Mouse (Mus musculus) liver, embryonic 11.5 days (tissue): ENCODE data around the gene Mad1l1. TPM values are rescaled to one million over a fixed set of nuclear protein-coding genes. Genes with fewer than 3 reads are reported as not detected.
"Not testable (repeated sequence)": the region's sequence is repeated elsewhere in the genome, so short reads cannot be mapped to it uniquely, and the experiment has no call there.

Source experiments
- ATAC-seq: fragments of 200-750 bp; cut with Nextera tagmentation; replicated peaks from 2 replicates; pipeline ENCODE4 v1.8.0; 2017; ENCODE audit warnings: moderate number of reproducible peaks, mild to moderate bottlenecking, moderate TSS enrichment, moderate library complexity; ENCODE audit not compliant: low FRiP score
- DNase-seq: peaks from one replicate; pipeline ENCODE4 v3.0.0-alpha.2; 2017; ENCODE audit warnings: low spot score
- H3K27ac ChIP-seq: fragments of 300-500 bp; sonication (generic); 2 replicates; pipeline ENCODE4 v1.5.1; 2014; ENCODE audit warnings: mild to moderate bottlenecking, low read depth, low read length, control low read depth
- H3K27me3 ChIP-seq: fragments of 300-500 bp; sonication (generic); replicated peaks from 2 replicates; pipeline ENCODE4 v1.6.1; 2014; ENCODE audit warnings: low read length, mixed read lengths; ENCODE audit not compliant: control insufficient read depth, insufficient read depth
- H3K36me3 ChIP-seq: fragments of 300-500 bp; sonication (generic); 2 replicates; pipeline ENCODE4 v1.6.1; 2014; ENCODE audit warnings: mild to moderate bottlenecking, low read length, moderate library complexity, mixed read lengths; ENCODE audit not compliant: control insufficient read depth, insufficient read depth
- H3K4me1 ChIP-seq: fragments of 300-500 bp; sonication (generic); replicated peaks from 2 replicates; pipeline ENCODE4 v1.6.1; 2014; ENCODE audit warnings: low read length, mixed read lengths; ENCODE audit not compliant: control insufficient read depth, insufficient read depth
- H3K4me2 ChIP-seq: fragments of 300-500 bp; sonication (generic); 2 replicates; pipeline ENCODE4 v1.6.1; 2014; ENCODE audit warnings: mild to moderate bottlenecking, control low read depth, moderate library complexity
- H3K4me3 ChIP-seq: fragments of 300-500 bp; sonication (generic); 2 replicates; pipeline ENCODE4 v1.5.1; 2014; ENCODE audit warnings: low read depth, low read length, control low read depth
- H3K9ac ChIP-seq: fragments of 300-500 bp; sonication (generic); 2 replicates; pipeline ENCODE4 v1.6.1; 2014; ENCODE audit warnings: low read depth, low read length, control low read depth
- H3K9me3 ChIP-seq: fragments of 300-500 bp; sonication (generic); 2 replicates; pipeline ENCODE4 v1.6.1; 2016; ENCODE audit warnings: low read length, inconsistent platforms, mixed read lengths; ENCODE audit not compliant: control insufficient read depth
- WGBS: fragments of 180-500 bp; shearing (Covaris S2); extraction: QIAGEN DNeasy Blood & Tissue Kit; methylation state at CpG from one replicate; pipeline ENCODE4 v1.1.7; 2014; 5-methylcytosine and 5-hydroxymethylcytosine counted together
- polyA plus RNA-seq: library from polyadenylated mRNA; unstranded; fragments of >200 nt; fragmentation: Nextera tagmentation; extraction: Ambion mirVana; gene quantifications from 2 replicates; pipeline ENCODE4 v1.2.1, GENCODE M21; 2014

Mad1l1 gene
- polyA plus RNA-seq, result 43.0 and 43.4 TPM in 2 replicates

- 1% methylated on average over 59 of the region's 60 CpGs for WGBS
These were observed at the start of gene Mad1l1, which contains the start of gene Nudt1 for GRCm38 (mm10) chr5:140321042-140321755. Mad1l1 (minus strand) TSS chr5:140321552. Nudt1 (plus strand) TSS chr5:140321656.

GRCm38 (mm10) chr5:140370446-140371254 is 49.3 kb upstream of the Mad1l1 start:
- H3K27me3 ChIP-seq, result no peaks in the 10 kb centered on the region
- ATAC-seq (peak; percentile 56; the same call in 1 of the 2 replicates), DNase-seq (no peak)
- peaks cover 30% of the 10 kb centered on the region for H3K4me1 ChIP-seq
- no peak overlapping the region for H3K4me3 ChIP-seq
- peak overlapping the region; percentile 74 for H3K27ac ChIP-seq
- H3K36me3 ChIP-seq, result no peaks in the 10 kb centered on the region
- no peaks in the 10 kb centered on the region for H3K9me3 ChIP-seq
- 42% methylated on average over 6 of the region's 6 CpGs for WGBS
- H3K9ac ChIP-seq, result no peak overlapping the region
- peak overlapping the region; percentile 28 for H3K4me2 ChIP-seq

More at GRCm38 (mm10) chr5:140321042-140321755, at the start of gene Mad1l1, which contains the start of gene Nudt1:
- Histone ChIP-seq H3K9me3 (no peaks in the 10 kb centered on the region), H3K27ac (peak within 1 kb of the TSS; percentile 78), H3K4me3 (peak within 1 kb of the TSS; percentile 86), H3K9ac (peak within 1 kb of the TSS; percentile 93), H3K4me2 (peak within 1 kb of the TSS; percentile 74), H3K4me1 (peaks cover 6% of the 10 kb centered on the region), H3K27me3 (no peaks in the 10 kb centered on the region), H3K36me3 (no peaks in the 10 kb centered on the region)
- DNase-seq (peak; percentile 91), ATAC-seq (peak; percentile 94)

GRCm38 (mm10) chr5:140369466-140369865 is 48.1 kb upstream of the Mad1l1 start:
- H3K27me3 ChIP-seq, result no peaks in the 10 kb centered on the region
- H3K27ac ChIP-seq, result peak overlapping the region; percentile 74; the same call in 1 of the 2 replicates
- ATAC-seq (no peak), DNase-seq (no peak)
- H3K36me3 ChIP-seq, result no peaks in the 10 kb centered on the region
- peaks cover 30% of the 10 kb centered on the region for H3K4me1 ChIP-seq
- no peaks in the 10 kb centered on the region for H3K9me3 ChIP-seq
- 78% methylated on average over 2 of the region's 2 CpGs for WGBS
- no peak overlapping the region for H3K9ac ChIP-seq
- H3K4me3 ChIP-seq, result no peak overlapping the region
- H3K4me2 ChIP-seq, result no peak overlapping the region

- Histone ChIP-seq H3K4me3 (no peak overlapping the region), H3K4me1 (peaks cover 30% of the 10 kb centered on the region), H3K27me3 (no peaks in the 10 kb centered on the region), H3K9ac (no peak overlapping the region), H3K27ac (no peak overlapping the region), H3K36me3 (no peaks in the 10 kb centered on the region), H3K4me2 (no peak overlapping the region), H3K9me3 (no peaks in the 10 kb centered on the region)
- DNase-seq, result no peak
- ATAC-seq, result no peak
- 88% methylated on average over 4 of the region's 4 CpGs for WGBS
These were observed 47.6 kb upstream of the Mad1l1 start for GRCm38 (mm10) chr5:140368926-140369325.

GRCm38 (mm10) chr5:140368126-140368525 is 46.8 kb upstream of the Mad1l1 start:
- not testable (repeated sequence) for H3K9ac ChIP-seq, DNase-seq, H3K36me3 ChIP-seq, H3K27ac ChIP-seq, H3K9me3 ChIP-seq, H3K27me3 ChIP-seq, ATAC-seq, H3K4me2 ChIP-seq, H3K4me3 ChIP-seq
- H3K4me1 ChIP-seq, result peaks cover 30% of the 10 kb centered on the region
- 79% methylated on average over 2 of the region's 2 CpGs for WGBS

- 88% methylated on average over 5 of the region's 5 CpGs for WGBS
These were observed 43.1 kb upstream of the Mad1l1 start for GRCm38 (mm10) chr5:140364415-140364814.

GRCm38 (mm10) chr5:140359930-140360674 is 38.8 kb upstream of the Mad1l1 start:
- WGBS, result 79% methylated on average over 14 of the region's 14 CpGs
- Histone ChIP-seq H3K4me1 (no peaks in the 10 kb centered on the region), H3K9ac (no peak overlapping the region), H3K36me3 (peaks cover 16% of the 10 kb centered on the region; the same call in 1 of the 2 replicates), H3K4me2 (no peak overlapping the region), H3K9me3 (no peaks in the 10 kb centered on the region), H3K4me3 (no peak overlapping the region), H3K27ac (no peak overlapping the region), H3K27me3 (no peaks in the 10 kb centered on the region)
- no peak for ATAC-seq
- DNase-seq, result no peak

More at GRCm38 (mm10) chr5:140364415-140364814, 43.1 kb upstream of the Mad1l1 start:
- no peak overlapping the region for H3K4me3 ChIP-seq
- ATAC-seq (no peak), DNase-seq (no peak)
- no peaks in the 10 kb centered on the region for H3K9me3 ChIP-seq
- H3K4me2 ChIP-seq, result no peak overlapping the region
- H3K27me3 ChIP-seq, result no peaks in the 10 kb centered on the region
- peaks cover under 1% of the 10 kb centered on the region; the same call in 1 of the 2 replicates for H3K36me3 ChIP-seq
- no peak overlapping the region for H3K9ac ChIP-seq
- 0 out of 2 replicates have a peak, but pooled peaks cover 5% of the 10 kb centered on the region for H3K4me1 ChIP-seq
- H3K27ac ChIP-seq, result no peak overlapping the region

GRCm38 (mm10) chr5:140357466-140357865 is 36.1 kb upstream of the Mad1l1 start:
- Histone ChIP-seq H3K4me2 (no peak overlapping the region), H3K4me1 (no peaks in the 10 kb centered on the region), H3K4me3 (no peak overlapping the region), H3K27me3 (no peaks in the 10 kb centered on the region), H3K9me3 (no peaks in the 10 kb centered on the region), H3K27ac (no peak overlapping the region), H3K36me3 (peaks cover 35% of the 10 kb centered on the region), H3K9ac (no peak overlapping the region)
- DNase-seq (no peak), ATAC-seq (no peak)
- 85% methylated on average over 3 of the region's 3 CpGs for WGBS
